Mouse (Mus musculus): ENCODE results near the gene Gatad2b.
"Not testable (repeated sequence)": the region's sequence is repeated elsewhere in the genome, so short reads cannot be mapped to it uniquely, and the experiment has no call there.

Gene Gatad2b

DNA sequence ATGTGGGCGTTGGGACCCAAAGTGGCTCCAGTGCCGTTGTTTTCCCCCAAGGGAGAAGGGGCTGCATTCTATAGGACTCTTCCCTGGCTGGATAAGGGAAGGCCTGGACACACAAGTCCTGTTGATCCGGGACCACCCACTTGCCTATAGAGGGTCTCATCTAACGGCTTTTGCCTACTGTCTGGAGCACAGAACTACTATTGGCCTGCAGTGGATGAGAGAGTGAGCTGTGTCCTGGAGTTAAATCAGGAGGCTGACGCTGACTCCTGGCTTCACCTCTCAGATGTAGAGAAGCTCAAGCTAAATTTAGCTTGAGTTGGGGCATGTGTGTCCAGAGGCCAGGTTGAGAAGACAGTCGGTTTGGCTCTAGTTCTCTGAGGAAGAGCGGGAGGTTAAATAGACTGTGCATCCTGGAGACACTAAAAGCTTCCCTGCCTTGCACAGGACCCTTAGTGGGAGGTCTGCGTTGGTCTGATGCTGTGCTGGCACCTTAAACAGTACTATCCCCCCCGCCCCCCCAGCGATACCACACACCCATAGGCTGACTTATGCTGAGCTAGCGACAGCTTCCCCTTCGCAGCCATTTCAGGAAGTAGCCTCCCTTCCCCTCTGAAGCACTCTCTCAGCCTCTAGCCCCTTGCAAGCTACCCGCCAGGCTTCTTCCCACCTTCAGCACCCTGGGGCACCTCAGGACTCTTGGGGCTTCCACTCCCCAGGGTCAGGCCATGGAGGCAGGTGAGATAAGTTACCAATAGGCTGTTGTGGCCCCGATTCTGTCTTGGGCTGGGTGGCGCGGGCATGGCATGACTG is 26.8 kb upstream of the Gatad2b start:
- no peak for DNase-seq

DNA sequence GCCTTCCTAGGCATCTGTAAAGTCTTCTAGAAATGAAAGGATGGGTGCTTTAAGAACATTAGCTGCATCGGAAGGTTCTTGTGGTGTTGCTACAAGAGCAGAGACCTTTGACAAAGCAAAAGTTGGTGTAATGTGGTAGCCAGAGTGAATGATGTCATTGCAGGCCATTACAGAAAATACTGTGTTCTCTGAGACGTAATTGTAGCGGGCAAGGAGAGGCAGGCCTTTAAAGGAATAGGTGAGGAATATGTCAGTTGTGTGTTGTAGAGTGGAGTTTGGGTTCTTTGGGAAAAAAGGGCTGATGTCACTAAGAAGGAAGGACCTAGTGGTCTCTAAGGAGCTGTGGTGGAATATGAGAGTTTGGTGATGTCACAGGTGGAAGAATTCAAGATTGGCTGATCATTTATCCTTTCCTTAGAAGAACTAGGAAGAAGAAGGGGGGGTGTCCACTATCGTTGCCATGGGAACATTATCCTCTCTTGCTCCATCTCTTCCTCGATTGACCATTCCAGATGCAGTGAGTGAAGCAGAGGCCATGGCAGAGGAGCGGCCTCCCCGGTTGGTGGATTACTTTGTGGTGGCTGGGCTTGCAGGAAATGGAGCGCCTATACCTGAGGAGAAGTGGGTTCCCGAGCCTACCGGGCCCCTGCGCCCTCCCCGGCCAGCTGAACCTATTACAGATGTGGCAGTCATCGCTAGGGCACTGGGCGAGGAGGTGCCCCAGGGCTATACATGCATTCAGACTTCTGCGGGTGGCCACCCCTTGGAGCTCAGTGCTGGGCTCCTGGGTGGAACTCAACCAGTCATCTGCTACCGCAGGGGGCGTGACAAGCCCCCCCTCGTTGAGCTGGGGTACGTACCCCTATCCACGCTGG is 25.8 kb upstream of the Gatad2b start:
- DNase-seq = no peak

DNA sequence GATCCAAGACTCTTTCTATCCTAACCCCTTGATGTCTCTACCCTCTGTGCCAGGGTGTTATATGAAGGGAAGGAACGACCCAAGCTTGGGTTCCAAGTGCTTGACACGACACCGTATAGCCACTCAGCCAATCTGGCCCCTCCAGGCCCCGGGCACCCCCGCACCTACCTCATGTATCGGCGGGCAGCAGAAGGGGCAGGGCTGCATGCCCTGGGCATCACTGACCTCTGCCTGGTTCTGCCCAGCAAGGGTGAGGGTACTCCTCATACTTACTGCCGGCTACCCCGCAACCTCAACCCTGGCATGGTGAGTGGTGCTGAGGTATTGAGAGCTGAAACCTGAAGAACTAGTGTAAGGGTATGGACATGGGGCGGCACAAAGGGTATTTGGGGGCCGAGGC is 24.8 kb upstream of the Gatad2b start:
- no peak for DNase-seq

DNA sequence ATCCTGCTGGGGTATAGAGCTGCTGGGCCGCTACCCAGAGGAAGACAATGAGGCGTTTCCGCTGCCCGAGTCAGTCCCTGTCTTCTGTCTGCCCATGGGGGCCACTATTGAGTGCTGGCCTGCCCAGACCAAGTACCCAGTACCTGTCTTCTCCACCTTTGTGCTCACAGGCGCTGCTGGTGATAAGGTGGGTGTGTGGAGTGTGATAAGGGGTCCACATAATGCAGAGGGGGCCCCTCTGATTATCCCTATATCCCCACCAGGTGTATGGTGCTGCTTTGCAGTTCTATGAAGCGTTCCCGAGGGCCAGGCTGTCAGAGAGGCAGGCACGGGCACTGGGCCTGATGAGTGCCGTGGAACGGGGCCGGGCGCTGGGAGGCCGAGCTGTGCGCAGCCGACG is 24.0 kb upstream of the Gatad2b start:
- DNase-seq = no peak

DNA sequence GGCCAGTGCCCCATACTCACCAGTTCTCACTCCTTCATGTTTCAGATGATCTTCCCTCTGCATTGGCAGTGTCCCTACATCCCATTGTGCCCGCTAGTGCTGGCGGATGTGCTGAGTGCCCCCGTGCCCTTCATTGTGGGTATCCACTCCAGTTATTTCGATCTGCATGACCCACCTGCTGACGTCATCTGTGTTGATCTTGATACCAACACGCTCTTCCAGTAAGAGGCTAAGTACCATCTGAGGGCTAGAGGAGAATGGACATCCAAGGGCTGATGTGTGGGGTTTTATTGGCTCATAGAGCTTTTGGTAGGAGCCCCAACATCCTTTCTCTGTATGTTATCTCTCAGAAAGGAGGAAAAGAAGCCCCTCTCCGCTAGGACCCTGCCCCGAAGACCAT is 22.2 kb upstream of the Gatad2b start:
- DNase-seq = no peak

DNA sequence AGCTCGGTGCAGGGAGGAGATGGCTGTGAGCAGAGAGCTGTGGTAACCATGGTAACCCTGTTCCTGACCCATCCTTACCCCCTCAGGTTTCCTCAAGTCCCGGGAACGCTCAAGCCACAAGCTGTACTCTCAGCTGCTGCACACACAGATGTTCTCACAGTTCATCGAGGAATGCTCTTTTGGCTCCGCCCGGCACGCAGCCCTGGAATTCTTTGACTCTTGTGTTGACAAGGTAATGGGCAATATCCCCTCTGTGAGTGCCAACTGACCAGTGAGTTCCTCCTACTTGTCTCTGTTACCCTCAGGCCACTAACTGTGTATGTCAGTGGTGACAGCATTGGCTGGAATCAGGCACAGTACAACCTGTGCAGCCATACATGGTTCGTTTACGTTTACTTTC is 20.8 kb upstream of the Gatad2b start:
- no peak for DNase-seq

DNA sequence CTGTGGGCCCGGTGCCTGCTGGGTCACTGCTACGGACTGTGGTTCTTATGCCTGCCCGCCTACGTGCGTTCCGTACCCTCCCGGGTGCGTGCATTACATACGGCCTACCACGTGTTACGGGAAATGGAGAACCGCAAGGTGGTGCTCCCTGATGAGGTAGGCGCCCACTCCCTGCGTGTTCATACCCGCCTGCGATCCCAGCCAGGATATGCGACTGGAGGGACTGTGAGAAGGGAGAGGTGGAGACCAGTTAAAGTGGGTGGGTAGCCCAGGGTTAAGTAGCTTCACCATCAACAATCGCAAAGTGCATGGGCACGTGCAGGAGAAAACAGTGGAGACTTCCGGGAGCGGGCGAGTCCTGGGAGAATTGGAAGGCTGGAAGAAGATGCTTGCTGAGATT is 19.1 kb upstream of the Gatad2b start:
- no peak for DNase-seq

DNA sequence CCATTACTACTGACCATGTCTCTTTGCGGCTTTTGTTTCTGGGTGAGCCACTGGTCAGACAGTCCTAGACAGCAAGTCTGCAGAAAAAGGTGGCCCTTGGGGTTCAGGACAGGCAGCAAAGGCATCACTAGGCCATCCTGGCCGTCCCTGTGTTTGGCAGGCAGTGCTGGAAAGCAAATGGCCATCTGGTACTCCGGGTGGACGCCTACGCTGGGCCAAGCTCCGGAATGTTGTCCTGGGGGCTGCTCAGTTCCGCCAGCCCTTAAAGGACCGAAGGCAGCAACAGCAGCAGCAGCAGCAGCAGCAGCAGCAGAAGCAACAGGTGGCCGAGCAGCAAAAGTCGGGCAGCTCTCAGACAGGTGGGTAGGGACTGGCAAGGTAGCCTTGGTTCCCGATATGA is 17.7 kb upstream of the Gatad2b start:
- no peak for DNase-seq

DNA sequence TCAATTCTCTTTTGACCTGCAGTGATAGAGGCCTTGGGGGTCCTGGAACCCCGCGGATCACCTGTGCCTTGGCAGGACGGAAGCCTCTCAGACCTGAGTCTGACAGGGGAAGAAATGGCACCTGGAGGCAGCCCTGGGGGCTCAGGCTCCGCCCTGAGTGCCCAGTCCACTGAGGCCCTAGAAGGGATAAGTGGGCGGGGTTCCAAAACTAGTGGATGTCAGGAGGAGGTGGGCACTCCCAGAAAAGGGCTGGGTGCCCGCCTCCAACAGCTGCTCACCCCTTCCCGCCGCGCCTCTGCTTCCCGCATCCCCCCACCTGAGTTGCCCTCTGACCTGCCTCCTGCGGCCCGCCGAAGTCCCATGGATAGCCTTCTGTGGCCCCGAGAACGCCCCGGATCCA is 16.1 kb upstream of the Gatad2b start:
- DNase-seq = no peak

DNA sequence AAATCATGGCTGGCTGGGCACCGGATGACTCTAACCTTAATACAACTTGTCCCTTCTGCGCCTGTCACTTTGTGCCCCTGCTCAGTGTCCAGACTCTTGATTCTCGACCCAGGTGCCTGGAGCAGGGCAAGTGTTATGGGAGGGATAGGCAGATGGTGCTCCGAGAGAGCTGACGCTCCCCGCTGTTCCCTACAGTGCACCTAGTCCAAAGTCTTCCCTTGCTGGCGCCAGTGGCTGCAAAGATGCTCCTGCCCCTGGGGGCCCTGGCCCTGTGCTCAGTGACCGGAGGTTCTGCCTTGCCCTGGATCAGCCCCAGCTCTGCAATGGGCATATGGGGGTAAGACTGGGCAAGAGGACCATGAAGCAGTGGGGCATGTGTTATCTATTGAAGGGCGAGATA is 15.2 kb upstream of the Gatad2b start:
- DNase-seq = no peak

DNA sequence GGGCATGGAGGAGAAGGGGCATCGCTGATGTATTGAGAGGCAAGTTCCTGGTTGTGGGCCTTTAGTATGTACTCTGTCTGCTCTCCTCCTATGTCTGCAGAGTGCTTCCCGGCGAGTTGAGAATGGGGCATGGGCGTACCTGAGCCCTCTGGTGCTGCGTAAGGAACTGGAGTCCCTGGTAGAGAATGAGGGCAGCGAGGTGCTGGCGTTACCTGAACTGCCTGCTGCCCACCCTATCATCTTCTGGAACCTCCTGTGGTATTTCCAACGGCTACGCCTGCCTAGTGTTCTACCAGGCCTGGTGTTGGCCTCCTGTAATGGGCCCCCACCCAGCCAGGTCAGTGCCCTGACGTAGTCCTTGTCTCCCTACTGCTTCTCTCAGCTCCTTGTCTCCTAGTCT is 14.8 kb upstream of the Gatad2b start:
- DNase-seq = no peak

DNA sequence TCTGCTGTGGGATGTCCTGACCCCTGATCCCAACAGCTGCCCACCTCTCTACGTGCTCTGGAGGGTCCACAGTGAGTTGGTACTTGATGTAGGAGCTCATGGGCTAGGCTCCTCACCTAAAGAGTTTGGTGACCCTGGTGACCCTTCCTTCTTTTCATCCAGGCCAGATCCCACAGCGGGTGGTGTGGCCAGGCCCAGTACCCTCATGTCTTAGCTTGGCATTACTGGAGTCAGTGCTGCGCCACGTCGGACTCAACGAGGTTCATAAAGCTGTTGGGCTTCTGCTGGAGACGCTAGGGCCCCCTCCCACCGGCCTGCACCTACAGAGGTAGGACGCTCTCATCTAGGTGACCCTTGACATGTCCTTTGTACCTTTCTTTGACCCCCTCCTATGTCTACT is 13.8 kb upstream of the Gatad2b start:
- no peak for DNase-seq

DNA sequence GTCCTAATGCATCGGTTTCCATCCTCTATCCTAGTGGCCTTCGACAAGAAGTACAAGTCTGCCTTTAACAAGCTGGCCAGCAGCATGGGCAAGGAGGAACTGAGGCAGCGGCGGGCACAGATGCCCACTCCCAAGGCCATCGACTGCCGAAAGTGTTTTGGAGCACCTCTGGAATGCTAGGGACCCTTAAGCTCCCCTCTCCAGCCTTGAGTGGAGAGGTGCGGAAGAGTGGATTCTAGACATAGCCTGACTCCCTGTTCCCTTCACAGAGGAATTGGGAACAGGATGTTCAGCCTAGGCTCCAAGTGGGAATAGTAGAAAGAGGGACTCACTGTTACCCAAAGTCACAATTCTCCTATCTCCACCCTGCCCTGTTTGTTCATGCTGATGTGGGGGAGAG is 13.2 kb upstream of the Gatad2b start:
- DNase-seq = no peak

DNA sequence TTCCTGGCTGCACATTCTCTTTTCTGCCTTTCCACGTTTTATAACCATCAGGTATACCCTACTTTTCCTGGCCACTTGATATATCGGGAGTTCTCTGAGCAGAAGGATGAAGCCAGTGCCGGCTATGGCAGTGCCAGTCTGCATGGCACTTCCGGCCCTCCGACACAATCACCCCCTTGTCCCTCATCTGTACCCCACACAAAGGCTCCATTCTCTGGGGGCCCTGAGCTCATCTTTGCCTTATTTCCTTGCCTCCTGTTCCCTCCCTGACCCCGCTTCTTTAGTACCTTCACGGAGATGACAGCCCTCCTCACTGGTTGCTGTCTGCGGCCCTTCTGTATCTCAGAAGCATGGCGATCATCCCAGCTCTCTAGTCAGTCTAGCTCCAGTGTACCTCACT is 12.3 kb upstream of the Gatad2b start:
- peak; percentile 68 for DNase-seq

DNA sequence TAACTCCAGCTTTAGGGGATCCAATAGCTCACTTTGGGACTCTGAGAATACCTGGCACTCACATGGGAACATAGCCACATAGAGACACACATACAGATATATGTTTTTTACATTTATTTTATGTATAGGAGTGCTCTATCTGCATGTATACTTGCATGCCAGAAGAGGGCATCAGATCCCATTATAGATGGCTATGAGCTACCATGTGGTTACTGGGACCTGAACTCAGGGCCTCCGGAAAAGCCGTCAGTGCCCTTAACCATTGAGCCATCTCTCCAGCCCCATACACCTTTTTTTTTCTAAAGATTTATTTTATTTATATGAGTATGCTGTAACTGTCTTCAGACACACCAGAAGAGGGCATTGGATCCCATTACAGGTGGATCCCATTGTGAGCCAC is 8.8 kb upstream of the Gatad2b start:
- no peak for DNase-seq

DNA sequence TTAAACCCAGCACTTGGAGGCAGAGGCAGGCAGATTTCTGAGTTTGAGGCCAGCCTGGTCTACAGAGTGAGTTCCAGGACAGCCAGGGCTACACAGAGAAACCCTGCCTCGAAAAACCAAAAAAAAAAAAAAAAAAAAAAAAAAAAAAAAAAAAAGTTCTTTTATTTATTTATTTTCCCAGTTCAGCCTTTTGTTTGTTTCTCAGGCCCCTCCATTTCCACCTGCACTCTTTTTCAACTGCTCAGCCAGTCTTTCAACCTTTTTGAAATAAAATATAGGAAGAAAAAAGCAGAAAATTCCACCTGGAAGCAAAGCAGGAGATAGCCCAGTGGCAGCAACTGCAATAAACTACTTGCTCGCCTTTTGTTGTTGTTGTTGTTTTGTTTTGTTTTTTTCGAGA is 3.6 kb upstream of the Gatad2b start:
- not testable (repeated sequence) for DNase-seq

DNA sequence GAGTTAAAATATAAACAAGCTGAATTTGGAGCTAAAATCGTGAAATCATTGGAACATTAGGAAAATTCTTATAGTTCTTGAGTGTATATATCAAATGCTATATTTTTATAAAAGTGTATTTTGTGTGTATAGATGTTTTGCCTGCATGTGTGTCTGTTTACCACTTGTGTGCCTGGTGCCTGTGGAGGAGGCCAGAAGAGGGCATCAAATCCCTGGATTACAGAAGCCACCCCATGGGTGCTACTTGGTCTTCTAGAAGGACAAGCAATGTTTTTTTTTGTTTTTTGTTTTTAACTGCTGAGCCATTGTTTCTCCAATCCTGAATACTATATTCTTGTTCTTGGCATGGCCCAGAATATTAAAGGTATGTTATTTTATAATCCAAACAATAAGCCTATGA is 2.4 kb upstream of the Gatad2b start:
- no peak for DNase-seq

DNA sequence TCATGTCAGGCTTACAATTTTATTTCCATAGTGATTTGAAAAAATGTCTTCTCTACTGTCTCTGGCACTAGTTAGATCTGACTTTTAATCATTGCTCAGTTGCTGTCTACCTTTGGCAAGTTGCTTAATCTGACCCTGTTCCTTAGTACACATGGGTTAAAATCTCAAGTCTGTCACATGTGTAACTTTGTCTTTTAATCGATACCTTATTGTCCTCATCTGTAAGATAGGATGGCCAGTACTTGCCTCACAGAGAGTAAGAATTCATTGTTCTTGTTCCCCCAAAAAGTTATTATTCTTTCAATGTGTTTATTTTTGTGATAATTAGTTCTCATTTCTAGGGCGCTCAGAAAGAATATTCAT is 1.0 kb upstream of the Gatad2b start:
- no peak for DNase-seq

DNA sequence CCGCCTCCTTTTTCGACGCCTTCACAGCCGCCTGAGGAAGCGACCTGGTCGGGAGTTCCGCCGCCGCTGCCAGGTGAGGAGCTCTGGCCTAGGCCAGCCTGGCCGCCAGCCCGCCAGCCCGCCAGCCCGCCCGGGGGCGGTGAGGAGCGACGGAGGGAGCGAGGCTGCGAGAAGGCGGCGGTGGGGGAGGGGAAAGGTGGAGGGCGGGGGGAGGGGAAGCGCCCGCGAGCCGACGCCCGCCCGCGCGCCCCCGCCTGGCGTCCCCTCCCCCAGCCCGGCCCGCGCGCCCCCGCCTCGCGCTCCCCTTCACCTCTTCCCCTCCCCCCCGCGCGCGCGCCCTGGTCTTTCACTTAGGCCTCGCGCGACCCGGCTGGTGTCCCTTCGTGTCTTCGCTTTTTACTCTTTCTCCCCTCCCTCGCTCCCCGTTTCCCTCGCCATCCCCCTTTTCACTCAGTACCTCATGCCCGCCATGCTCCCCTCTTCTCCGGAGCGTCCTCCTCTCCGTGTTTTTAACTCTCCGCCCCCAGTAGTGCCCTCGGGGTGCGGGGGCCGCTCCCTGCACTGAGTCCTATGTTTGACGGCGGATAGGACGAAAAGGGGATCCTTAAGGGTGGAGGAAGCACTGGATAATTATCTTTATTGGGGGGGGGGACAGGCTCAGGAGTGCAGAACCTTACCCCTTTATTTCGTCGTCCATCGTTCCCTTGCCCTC is 530 bp downstream of the Gatad2b start:
- DNase-seq = peak; percentile 40

DNA sequence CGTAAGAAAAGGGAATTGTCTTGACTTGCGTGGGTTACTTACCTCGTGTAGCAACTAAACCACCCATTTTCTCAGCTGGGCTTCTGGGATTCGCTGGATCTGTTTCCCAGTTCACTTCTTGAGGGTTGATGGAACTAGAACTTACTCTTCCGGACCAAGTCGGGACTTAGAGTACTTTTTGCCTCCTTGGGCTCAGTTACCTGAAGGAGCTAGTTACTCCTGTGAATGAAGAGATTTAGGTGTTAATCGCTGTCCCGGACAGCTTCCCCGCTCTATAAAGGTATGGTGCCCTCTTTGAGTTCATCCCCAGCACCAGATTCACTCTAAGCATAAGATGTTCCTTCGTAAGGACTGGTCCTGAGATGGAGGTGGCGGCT is 1.1 kb downstream of the Gatad2b start:
- DNase-seq = no peak

DNA sequence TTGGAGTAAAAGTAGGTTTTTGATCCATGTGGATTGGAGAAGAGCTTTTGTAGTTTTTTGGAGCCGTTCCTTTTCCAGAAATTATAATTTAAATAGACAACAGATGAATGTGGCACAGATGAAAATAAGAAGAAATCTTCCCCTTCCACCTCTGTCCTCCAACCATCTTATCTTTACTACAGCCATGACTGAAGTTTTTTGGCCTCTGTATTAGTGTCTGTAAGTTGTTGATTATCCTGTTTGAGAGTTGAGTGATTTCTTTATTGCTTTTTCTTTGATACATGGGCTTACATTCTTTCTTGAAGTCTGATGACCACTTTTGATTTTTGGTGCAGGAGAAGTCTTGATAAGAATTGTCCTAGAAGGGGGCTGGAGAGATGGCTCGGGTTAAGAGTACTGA is 1.7 kb downstream of the Gatad2b start:
- no peak for DNase-seq

DNA sequence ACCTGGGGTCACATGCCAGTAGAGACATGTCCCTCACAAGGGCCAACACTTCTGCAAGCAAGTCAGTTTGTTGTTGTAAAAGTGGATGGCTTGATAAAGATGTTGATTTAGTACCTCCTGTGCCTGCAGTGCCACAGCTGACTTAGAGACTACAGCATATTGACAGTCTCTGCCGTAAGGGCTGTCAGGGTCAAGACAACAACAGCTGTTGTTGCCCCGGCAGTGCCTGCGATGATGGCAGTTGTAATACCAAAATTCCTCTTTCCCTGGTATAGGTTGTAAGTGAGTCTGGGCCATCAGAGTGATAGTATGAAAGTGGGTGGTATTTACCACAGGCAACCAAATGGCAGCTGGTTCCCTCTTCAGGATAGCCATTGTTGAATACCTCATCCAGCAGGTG is 12.8 kb downstream of the Gatad2b start:
- no peak for DNase-seq

DNA sequence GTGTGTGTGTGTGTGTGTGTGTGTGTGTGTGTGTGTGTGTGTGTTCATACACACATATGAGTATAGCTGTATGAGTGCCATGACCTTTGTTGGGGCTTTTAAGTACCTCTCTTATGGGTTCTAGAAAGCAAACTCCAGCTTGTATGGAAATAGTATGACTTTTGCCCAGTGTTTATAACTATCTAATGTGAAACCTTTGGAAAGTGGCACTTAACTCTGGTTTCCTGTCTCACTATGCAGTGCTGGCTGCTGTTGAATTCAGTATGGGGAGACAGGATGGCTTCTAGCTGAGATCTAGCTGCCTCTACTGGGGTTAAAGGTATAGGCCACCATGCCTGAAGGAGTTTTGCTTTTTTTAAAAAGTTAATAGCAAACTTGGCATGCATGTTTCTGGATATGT is 16.6 kb downstream of the Gatad2b start:
- DNase-seq = no peak

DNA sequence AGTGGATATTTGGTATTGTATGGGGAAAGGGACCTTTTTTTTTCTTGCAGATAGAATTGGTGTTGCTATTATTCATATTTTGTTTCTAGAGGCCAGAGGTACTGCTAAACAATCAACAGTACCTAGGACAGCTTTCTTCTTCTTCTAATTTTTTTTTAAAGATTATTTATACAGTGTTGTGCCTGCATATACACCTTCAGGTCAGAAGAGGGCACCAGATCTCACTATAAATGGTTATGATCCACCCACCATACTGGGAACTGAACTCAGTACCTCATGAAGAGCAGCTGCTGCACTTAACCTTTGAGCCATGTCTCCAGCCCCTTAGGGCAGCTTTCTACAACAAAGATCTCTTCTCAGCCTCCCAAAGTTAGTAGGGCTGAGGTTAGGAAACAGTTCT is 20.4 kb downstream of the Gatad2b start:
- DNase-seq = no peak

Data from layer of hippocampus, adult 9-11 months (tissue).